Mouse (Mus musculus) adrenal gland, postnatal 14 days (tissue): ENCODE measurements at regions not wholly inside any gene's neighbourhood (a gene's known extent, or its start where the extent isn't known, plus 50 kb on each side); places are given as distances from the start of the nearest gene placed in this dataset.
"Not testable (repeated sequence)": the region's sequence is repeated elsewhere in the genome, so short reads cannot be mapped to it uniquely, and the experiment has no call there.

Experiments
- DNase-seq: peaks from one replicate; pipeline ENCODE4 v3.0.0; 2021; ENCODE audit warnings: mixed read lengths

DNA sequence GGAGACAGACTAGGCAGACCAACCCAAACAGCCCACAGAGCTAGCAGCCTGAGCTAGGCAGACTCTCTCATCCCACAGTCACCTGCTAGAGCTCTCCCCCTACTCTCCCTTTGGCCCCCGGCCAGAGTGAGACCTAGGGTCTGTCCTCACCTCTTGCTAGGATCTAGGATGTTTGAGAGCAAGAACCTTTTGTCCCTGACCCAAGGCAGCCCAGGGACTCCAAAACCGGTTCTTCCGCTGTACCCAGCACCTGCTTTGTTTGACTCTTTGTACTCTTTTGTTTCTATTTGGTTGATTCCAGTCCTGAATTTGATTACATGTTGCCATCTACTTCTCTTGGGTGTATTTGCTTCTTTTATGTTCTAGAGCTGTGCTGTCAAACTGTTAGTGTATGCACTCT, 75.3 kb downstream of the H60c start:
- DNase-seq = no peak

DNA sequence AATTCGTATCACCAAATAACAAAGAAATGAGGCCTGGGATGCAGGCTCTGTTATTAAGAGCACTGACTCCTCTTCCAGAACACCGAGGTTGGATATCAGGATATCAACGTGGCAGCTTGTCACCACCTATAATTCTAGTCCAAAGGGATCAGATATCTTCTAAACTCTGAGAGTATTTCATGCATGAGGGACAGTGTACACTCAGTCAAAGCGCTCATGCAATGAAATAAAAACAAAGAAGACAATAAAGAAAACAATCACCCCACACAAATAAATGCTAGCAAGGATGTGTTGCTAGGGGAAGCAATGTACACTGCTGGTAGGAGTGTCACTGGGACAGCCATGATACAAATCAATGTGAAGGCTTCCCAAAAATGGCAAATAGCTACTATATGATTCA, 79.2 kb downstream of the H60c start:
- no peak for DNase-seq

DNA sequence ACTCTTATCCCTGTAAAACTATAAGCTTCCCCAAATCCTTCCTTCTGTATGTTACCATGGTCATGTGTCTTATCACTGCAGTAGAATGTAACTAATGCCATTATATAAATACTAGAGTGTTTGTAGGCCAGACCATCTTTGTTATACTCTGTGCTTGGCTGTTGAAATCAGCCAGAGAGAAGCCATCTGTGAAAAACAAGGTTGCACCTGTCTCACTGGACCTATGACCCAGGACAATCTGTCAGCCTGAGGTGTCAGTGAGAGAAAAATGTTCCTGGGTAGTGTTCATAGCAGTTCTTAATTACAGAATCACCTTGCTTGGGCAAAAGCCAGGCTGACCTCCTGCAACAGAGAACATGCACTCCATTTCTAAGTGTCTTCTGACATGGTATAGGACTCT, 87.5 kb downstream of the H60c start:
- DNase-seq = no peak

DNA sequence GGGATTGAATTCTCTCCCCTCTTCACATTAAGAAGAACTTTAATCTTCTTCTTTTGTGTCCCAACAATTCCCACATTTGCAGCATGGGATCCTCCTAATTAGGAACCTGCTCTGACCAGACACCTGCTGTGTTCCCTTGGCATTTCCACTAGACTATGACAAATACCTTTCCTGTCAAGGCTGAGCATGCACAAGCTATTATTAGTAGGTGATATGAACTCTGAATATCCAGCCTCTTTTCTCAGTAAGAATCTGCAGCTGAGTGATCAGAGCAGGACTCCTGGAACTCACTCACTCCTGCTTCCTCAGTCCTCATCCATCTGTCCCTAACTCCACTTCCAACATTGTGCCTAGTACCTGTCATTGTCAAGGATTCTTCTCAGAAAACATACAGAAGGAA, 94.0 kb downstream of the H60c start:
- DNase-seq = no peak

DNA sequence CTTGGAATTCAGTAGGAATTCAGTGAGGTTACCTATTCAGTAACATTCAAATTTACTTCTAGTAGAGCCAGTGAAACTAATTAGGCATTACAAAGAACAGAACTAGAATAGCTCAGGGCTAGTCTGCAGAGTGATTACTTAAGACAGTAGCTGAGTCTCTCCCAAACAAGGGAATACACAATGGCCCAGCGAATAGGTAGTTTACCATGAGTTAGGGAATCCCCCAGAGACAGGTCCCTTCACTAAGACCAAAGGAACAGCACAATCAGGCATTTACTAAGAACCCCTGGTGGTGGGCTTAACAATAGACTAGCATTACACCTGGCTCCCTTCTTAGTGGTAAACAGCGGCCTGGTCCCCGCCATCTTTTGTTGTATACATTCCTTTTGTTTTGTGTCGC, 94.6 kb downstream of the H60c start:
- DNase-seq = not testable (repeated sequence)

DNA sequence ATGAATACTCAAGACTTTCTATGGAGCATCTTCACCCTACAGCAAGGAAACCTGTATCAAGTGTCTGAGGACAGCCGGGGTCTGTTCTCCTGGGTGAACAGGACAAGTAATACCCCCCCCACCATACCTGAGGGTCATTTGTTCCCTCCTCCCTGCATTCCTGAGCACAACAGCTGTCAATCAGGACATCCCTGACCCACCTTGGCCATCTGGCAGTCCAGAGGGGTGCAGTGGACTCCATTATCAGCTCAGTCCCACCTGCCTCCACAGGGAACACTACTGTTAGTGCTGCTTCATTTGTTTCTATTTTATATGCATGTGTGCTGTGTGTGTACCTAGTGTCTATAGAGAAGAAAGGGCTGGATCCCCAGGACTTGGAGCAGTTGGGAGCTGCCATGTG, 95.3 kb downstream of the H60c start:
- no peak for DNase-seq

DNA sequence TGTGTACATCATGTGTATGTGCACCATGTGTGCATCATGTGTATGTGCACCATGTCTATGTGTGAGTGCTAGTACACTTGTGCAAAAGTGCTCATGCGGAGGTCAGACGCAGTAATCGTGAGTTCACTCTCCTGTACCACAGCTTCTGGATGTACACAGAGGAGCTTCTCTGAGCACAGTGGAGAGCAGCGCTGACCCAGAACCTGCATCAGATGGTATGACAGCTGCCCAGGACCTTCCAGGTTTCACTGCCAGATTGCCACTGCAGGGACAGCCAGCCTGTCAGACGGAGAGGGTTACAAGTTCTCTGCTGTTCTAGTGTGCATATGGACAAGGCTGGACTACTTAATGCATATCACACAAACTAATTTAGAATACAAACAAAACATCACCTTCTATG, 96.2 kb downstream of the H60c start:
- DNase-seq = no peak

DNA sequence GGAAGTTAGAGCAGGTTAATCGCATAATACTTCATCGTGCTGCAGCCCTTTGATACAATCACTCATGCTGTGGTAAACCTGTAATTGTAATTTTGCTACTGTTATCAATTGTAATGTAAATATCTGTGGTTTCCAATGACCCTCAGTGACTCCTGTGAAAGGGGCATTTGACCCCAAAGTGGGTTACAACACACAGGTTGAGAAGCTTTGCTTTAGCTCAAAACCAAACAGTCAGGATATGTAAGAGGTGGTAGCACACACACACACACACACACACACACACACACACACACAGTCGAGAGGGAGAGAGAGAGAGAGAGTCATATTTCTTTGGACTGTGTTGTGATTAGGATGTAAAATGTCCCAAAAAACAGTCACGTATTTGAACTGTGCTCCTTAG, 112.0 kb downstream of the H60c start:
- DNase-seq = no peak

DNA sequence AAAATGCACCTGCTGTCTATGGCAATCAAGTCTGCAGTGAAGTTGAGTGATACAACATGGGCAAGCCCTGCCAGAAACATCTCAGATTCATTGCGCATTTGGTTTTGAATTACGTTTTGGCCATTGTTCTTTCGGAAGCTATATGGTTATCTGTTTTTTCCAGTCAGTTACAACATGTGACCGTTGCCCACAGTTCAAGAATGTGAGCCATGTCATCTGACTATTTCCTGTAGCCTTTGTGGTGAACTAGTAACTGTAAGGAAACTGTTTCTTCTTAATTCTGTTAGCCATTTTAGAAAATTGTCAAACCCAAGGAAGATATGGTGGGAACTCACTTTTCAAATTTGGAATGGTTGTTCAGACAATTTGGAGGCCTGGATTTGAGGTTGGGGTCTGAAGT, 119.4 kb downstream of the H60c start:
- DNase-seq = no peak

DNA sequence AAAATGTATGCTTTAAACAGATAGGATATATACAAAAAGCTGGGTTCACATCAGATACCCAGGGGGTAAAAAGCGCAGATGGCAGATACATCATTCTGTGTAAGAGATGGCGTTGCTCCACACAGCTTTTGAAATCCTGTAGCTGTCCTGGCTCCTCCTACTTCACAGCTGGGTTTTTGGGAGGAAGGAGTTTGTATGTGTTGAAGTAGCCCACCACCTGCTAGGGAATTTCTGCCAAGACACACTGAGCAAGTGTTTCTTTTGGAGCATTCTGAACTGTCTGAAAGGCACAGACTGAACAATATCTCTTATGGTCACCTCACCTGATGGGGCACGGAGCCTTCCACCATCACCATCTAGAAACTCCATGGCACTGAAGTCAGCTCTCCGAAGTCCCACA, 128.3 kb downstream of the H60c start:
- DNase-seq = no peak

DNA sequence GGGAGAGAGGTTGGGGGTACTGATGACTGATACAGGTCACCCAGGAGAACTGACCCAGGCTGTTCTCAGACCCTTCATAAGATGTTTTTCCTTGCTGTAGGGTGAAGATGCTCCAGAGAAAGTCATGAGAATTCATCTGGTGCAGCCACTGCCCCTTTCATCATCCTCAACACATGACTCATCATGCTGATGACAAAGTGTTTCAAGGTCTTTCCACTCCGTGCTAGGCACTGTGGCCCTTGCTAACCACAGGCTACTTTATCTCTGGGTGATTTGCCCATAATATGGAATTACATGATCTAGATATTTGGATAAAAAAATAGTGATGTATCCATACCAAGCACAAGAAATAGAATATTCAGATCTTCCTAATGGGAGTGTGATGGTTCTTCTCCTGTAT, 140.1 kb downstream of the H60c start:
- DNase-seq = peak; percentile 5

DNA sequence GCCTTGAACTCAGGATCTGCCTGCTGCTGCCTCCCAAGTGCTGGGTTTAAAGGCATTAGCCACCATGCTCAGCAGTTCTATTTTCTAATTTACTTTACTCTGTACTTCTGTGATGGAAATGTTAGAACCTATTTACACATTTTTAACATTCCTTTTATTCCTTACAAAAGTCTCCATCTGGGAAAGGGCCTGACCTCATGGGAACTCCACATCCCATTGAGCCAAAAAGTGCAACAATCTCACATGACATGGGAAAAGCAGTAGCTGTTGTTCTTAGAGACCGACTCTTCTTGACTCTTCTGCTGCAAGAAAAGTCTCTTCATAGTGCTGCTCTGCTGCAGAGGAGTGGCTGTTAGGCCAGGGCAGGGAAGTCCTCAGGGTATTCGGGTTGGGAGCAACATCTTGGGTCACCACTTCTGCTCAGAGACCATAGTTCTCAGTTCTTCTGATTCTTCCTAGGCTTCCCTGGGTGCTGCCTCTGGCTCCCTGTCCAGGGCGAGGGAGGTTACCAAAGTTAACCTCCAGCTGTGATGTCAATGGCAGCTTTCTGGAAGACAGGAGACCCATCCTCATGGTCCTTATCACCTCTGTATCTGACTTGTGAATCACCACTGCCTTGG, 150.0 kb downstream of the H60c start:
- DNase-seq = no peak

DNA sequence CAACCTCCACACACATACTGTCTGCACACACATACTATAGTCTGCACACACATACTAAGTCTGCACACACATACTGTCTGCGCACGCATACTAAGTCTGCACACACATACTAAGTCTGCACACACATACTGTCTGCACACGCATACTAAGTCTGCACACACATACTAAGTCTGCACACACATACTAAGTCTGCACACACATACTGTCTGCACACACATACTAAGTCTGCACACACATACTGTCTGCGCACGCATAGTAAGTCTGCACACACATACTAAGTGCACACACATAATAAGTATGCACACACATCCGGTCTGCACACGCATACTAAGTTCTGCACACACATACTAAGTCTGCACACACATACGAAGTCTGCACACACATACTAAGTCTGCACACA, 153.2 kb downstream of the H60c start:
- DNase-seq = not testable (repeated sequence)

DNA sequence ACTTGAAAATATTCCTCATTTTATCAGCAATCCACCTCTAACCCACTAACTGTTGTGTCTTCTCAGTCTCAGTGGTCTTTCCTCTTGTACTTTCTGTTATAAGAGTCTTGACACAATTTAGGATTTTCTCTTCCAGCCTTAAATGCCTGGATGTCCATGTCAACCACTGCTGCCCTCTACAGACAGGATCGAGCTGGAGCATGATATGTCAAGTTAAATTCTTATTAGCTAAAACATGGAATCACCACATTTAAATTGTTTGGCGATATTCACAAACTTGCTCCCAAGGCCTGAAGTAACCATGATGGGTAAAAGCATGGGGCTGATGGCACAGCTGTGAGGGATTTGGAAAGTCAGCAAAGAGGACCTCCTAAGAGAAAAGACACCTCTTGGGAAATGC, 159.6 kb downstream of the H60c start:
- DNase-seq = not testable (repeated sequence)
